Mouse (Mus musculus) midbrain, embryonic 16.5 days (tissue): ENCODE measurements around the gene Glod5. TPM values are rescaled to one million over a fixed set of nuclear protein-coding genes. Genes with fewer than 3 reads are reported as not detected.

Experiments used
- polyA plus RNA-seq: library from polyadenylated mRNA; unstranded; fragments of >200 nt; fragmentation: Nextera tagmentation; extraction: Ambion mirVana; gene quantifications from 2 replicates; pipeline ENCODE4 v1.2.1, GENCODE M21; 2015

Glod5 gene
- polyA plus RNA-seq, 1 experiment from 2014 or later = 0.58 TPM

Other genes starting within 250 kb of the Glod5 start
- gene Gripap1, start 228.7 kb downstream of the Glod5 start, polyA plus RNA-seq = 73.1 and 73.9 TPM in 2 replicates
- gene Kcnd1, start 196.2 kb downstream of the Glod5 start, polyA plus RNA-seq = 3.3 and 3.8 TPM in 2 replicates
- gene Otud5, start 177.1 kb downstream of the Glod5 start, polyA plus RNA-seq = 41.8 and 42.0 TPM in 2 replicates
- gene Pim2, start 140.2 kb downstream of the Glod5 start, polyA plus RNA-seq = 23.6 and 27.2 TPM in 2 replicates
- 44.9 and 45.2 TPM in 2 replicates for gene Slc35a2, start 134.5 kb downstream of the Glod5 start, polyA plus RNA-seq
- gene Pqbp1, start 119.2 kb downstream of the Glod5 start, polyA plus RNA-seq = 228 and 250 TPM in 2 replicates
- 166 and 167 TPM in 2 replicates for gene Timm17b, start 119.1 kb downstream of the Glod5 start, polyA plus RNA-seq
- gene Gm10491, start 110.7 kb downstream of the Glod5 start, polyA plus RNA-seq = not detected in 2 replicates
- not detected in 2 replicates for gene Gm10490, start 109.0 kb downstream of the Glod5 start, polyA plus RNA-seq
- gene Pcsk1n, start 98.7 kb downstream of the Glod5 start, polyA plus RNA-seq = 288 and 302 TPM in 2 replicates
- not detected in 2 replicates for gene Eras, start 89.9 kb downstream of the Glod5 start, polyA plus RNA-seq
- 75.6 and 77.9 TPM in 2 replicates for gene Hdac6, start 70.6 kb downstream of the Glod5 start, polyA plus RNA-seq
- gene Gata1, start 40.4 kb downstream of the Glod5 start, polyA plus RNA-seq = 0.18 and 0.19 TPM in 2 replicates
- gene Suv39h1, start 56.3 kb upstream of the Glod5 start, polyA plus RNA-seq = 39.1 and 44.6 TPM in 2 replicates
- 0.12 and 0.19 TPM in 2 replicates for gene Was, start 72.0 kb upstream of the Glod5 start, polyA plus RNA-seq
- 70.5 and 72.8 TPM in 2 replicates for gene Wdr13, start 114.4 kb upstream of the Glod5 start, polyA plus RNA-seq
- 286 and 306 TPM in 2 replicates for gene Rbm3, start 127.4 kb upstream of the Glod5 start, polyA plus RNA-seq
- 24.4 and 24.8 TPM in 2 replicates for gene Tbc1d25, start 157.7 kb upstream of the Glod5 start, polyA plus RNA-seq
- gene Ebp, start 175.0 kb upstream of the Glod5 start, polyA plus RNA-seq = 31.7 and 35.1 TPM in 2 replicates
- gene Porcn, start 188.0 kb upstream of the Glod5 start, polyA plus RNA-seq = 45.5 and 47.1 TPM in 2 replicates
- gene Ftsj1, start 233.9 kb upstream of the Glod5 start, polyA plus RNA-seq = 46.6 and 48.9 TPM in 2 replicates